Mouse (Mus musculus): ENCODE results near the gene Kcns1. TPM values are rescaled to one million over a fixed set of nuclear protein-coding genes. Genes with fewer than 3 reads are reported as not detected.

Gene Kcns1
- polyA plus RNA-seq, 1 experiment from 2014 or later, result 0.29 TPM

GRCm38 (mm10) chr2:164167752-164168570 lies 3.0 kb downstream of the Kcns1 start:
- ATAC-seq, result peak; percentile 32; the same call in 1 of the 2 replicates
- Histone ChIP-seq H3K27ac (no peak overlapping the region), H3K9me3 (no peaks in the 10 kb centered on the region), H3K27me3 (replicated peaks) (peaks cover 60% of the 10 kb centered on the region), H3K36me3 (no peaks in the 10 kb centered on the region), H3K4me2 (replicated peaks) (peak overlapping the region; percentile 61), H3K4me1 (replicated peaks) (peaks cover 17% of the 10 kb centered on the region), H3K9ac (no peak overlapping the region), H3K4me3 (replicated peaks) (peak overlapping the region; percentile 31)
- WGBS, result 12% methylated on average over 90 of the region's 90 CpGs

- 88% methylated on average over 5 of the region's 5 CpGs for WGBS
- Histone ChIP-seq H3K4me1 (replicated peaks) (peaks cover 10% of the 10 kb centered on the region), H3K4me2 (replicated peaks) (no peak overlapping the region), H3K27me3 (replicated peaks) (peaks cover 39% of the 10 kb centered on the region), H3K9ac (no peak overlapping the region), H3K27ac (no peak overlapping the region), H3K9me3 (no peaks in the 10 kb centered on the region), H3K4me3 (replicated peaks) (no peak overlapping the region), H3K36me3 (no peaks in the 10 kb centered on the region)
- no peak for ATAC-seq
These were observed 6.0 kb downstream of the Kcns1 start for GRCm38 (mm10) chr2:164164941-164165340.

- 74% methylated on average over 11 of the region's 11 CpGs for WGBS
- no peak overlapping the region for H3K4me2 ChIP-seq (replicated peaks)
- H3K9ac ChIP-seq, result no peak overlapping the region
- no peak overlapping the region for H3K27ac ChIP-seq
- no peaks in the 10 kb centered on the region for H3K36me3 ChIP-seq
- H3K4me1 ChIP-seq (replicated peaks), result no peaks in the 10 kb centered on the region
- no peaks in the 10 kb centered on the region for H3K9me3 ChIP-seq
- no peak for ATAC-seq
- H3K4me3 ChIP-seq (replicated peaks), result no peak overlapping the region
- peaks cover 5% of the 10 kb centered on the region for H3K27me3 ChIP-seq (replicated peaks)
These were observed 9.3 kb downstream of the Kcns1 start for GRCm38 (mm10) chr2:164161515-164162055.

GRCm38 (mm10) chr2:164158838-164159237 lies 12.1 kb downstream of the Kcns1 start:
- H3K4me1 ChIP-seq (replicated peaks), result no peaks in the 10 kb centered on the region
- H3K27ac ChIP-seq, result no peak overlapping the region
- H3K27me3 ChIP-seq (replicated peaks), result no peaks in the 10 kb centered on the region
- 74% methylated on average over 2 of the region's 2 CpGs for WGBS
- H3K9ac ChIP-seq, result no peak overlapping the region
- no peaks in the 10 kb centered on the region for H3K36me3 ChIP-seq
- H3K4me2 ChIP-seq (replicated peaks), result no peak overlapping the region
- H3K9me3 ChIP-seq, result no peaks in the 10 kb centered on the region
- ATAC-seq, result no peak
- no peak overlapping the region for H3K4me3 ChIP-seq (replicated peaks)

DNA sequence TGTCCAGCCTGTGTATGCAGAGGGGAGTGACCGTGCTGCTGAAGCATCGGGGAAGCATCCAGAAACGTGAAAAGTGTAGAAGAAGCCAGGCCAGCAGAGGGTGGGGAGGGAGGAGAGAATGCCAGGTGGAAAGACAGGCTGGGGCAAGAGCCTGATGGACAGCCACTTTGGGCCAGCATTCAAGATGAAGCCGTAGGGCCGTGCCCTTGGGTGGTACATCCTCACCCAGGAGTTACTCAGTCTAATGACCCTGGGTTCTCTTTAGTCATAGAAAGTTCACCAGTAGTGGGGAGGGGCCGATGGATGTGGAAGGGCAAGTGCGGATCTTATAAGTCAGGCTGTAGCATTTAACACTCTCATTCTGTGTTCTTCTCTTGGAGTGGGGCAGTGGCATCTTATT lies 14.8 kb downstream of the Kcns1 start:
- no peak overlapping the region for H3K4me2 ChIP-seq (replicated peaks)
- no peak overlapping the region for H3K4me3 ChIP-seq (replicated peaks)
- H3K9ac ChIP-seq, result no peak overlapping the region
- no peaks in the 10 kb centered on the region for H3K4me1 ChIP-seq (replicated peaks)
- H3K27ac ChIP-seq, result no peak overlapping the region
- peaks cover 14% of the 10 kb centered on the region; the same call in 1 of the 2 replicates for H3K36me3 ChIP-seq
- no peaks in the 10 kb centered on the region for H3K27me3 ChIP-seq (replicated peaks)
- no peak for ATAC-seq
- H3K9me3 ChIP-seq, result no peaks in the 10 kb centered on the region
- 86% methylated on average over 7 of the region's 7 CpGs for WGBS

DNA sequence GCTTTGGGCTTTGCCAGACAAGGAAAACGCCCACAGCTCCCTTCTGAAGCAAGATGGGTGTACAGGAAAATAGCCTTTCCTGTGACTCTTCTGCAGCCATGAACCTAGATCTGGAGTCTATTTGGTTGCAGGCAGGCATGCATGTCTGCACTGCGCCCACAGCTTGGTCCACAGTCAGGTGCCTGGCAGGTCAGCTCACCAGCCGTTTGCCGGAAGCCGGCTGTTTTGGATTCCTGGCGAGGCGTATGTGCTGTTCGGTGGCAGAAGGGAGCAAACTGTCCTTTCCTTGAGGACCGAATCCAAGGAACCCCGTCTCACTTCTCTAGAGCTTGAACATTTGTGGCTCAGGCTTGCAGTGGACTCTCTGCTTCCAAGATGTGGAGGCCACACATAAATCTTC lies 16.9 kb downstream of the Kcns1 start:
- Histone ChIP-seq H3K27ac (no peak overlapping the region), H3K4me3 (replicated peaks) (no peak overlapping the region), H3K36me3 (peaks cover 14% of the 10 kb centered on the region; the same call in 1 of the 2 replicates), H3K9me3 (no peaks in the 10 kb centered on the region), H3K27me3 (replicated peaks) (no peaks in the 10 kb centered on the region), H3K4me1 (replicated peaks) (peaks cover 2% of the 10 kb centered on the region; the same call in 1 of the 2 replicates), H3K9ac (no peak overlapping the region), H3K4me2 (replicated peaks) (no peak overlapping the region)
- ATAC-seq, result no peak
- WGBS, result 91% methylated on average over 10 of the region's 10 CpGs

DNA sequence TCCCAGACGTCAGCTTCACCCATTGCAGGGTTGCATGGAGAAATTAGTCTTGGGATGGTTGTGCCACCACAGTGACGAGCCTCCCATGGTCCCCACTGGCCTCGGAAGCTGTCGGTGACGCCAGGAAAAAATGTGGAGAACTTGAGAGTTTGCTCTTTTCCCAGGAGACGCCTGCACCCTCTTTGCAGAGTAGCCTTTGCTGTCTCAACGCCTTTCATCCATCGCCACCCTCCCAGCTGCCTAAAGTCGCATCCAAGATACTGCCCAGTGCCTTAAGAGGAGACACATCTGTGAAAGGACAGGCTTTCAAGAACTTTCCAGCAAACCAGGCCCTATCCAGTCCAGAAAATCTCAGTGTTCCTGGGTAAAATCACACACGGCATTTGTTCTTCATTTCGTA lies 18.6 kb downstream of the Kcns1 start:
- Histone ChIP-seq H3K9me3 (no peaks in the 10 kb centered on the region), H3K4me1 (replicated peaks) (peaks cover 2% of the 10 kb centered on the region; the same call in 1 of the 2 replicates), H3K4me3 (replicated peaks) (no peak overlapping the region), H3K36me3 (peaks cover 14% of the 10 kb centered on the region; the same call in 1 of the 2 replicates), H3K9ac (no peak overlapping the region), H3K27me3 (replicated peaks) (no peaks in the 10 kb centered on the region), H3K27ac (no peak overlapping the region), H3K4me2 (replicated peaks) (no peak overlapping the region)
- no peak for ATAC-seq
- WGBS, result 91% methylated on average over 11 of the region's 11 CpGs

DNA sequence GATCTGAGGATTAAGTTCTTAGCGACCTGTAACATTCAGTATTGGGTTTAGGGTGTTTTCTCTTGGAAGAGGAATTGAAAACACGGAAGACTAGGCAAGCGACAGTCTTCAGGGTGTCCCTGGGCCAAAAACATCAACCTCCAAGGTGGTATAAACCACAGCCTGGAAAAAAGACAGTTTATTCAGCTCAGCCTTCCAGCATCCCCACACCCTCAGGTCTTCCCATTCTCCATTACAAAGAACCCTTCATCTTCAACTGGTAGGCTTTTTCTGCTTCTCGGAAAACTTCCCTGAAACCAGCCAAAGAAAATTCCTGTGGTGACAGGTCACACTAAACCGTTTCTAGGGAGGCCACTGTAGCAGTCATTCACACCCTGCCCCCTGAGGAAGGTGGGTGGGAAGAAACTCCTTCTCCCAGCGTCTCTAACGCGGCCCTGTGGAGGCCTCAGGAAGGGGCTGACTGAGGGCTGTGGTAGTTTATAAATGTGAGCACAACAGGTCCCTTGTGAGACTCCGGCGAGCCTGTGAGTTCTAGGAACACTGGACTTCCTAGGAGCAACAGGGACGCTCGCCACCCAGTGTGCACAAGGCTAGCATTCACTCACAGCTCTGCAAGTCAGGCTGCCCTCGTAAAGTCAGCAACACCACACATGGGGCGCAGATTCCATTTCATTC lies 20.7 kb downstream of the Kcns1 start:
- no peak overlapping the region for H3K27ac ChIP-seq

GRCm38 (mm10) chr2:164146556-164146955 lies 24.4 kb downstream of the Kcns1 start:
- 95% methylated on average over 12 of the region's 12 CpGs for WGBS
- H3K4me3 ChIP-seq (replicated peaks), result no peak overlapping the region
- H3K9me3 ChIP-seq, result no peaks in the 10 kb centered on the region
- H3K9ac ChIP-seq, result no peak overlapping the region
- no peak overlapping the region for H3K27ac ChIP-seq
- no peak overlapping the region for H3K4me2 ChIP-seq (replicated peaks)
- no peak for ATAC-seq
- 0 out of 2 replicates have a peak, but pooled peaks cover under 1% of the 10 kb centered on the region for H3K36me3 ChIP-seq
- H3K27me3 ChIP-seq (replicated peaks), result no peaks in the 10 kb centered on the region
- peaks cover 2% of the 10 kb centered on the region; the same call in 1 of the 2 replicates for H3K4me1 ChIP-seq (replicated peaks)

More for the DNA sequence above, 20.7 kb downstream of the Kcns1 start:
- H3K4me2 ChIP-seq (replicated peaks), result no peak overlapping the region
- no peak overlapping the region for H3K4me3 ChIP-seq (replicated peaks)
- no peaks in the 10 kb centered on the region for H3K27me3 ChIP-seq (replicated peaks)
- H3K9ac ChIP-seq, result no peak overlapping the region
- H3K36me3 ChIP-seq, result peaks cover 14% of the 10 kb centered on the region; the same call in 1 of the 2 replicates
- H3K9me3 ChIP-seq, result no peaks in the 10 kb centered on the region
- 42% methylated on average over 14 of the region's 14 CpGs for WGBS
- H3K4me1 ChIP-seq (replicated peaks), result peaks cover 2% of the 10 kb centered on the region; the same call in 1 of the 2 replicates
- no peak for ATAC-seq

DNA sequence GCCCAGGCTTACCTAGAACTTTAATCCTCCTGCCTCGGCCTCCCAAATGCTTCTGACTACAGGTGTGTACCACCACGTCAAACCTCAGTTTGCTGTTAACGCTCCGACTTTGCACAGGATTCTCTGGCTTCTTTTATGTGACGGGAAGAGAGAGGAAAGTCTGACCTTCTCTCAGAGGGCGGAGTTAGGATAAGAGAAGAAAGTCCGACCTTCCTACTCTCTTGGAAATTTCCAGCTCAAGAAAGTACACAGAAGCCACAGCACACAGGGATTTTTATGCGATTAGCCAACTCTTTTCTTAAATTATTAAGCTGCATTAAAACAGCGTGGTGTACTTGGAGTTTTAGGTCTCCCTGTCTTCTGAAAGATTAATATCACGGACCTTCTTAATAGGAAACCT lies 26.4 kb downstream of the Kcns1 start:
- Histone ChIP-seq H3K4me3 (replicated peaks) (no peak overlapping the region), H3K27me3 (replicated peaks) (no peaks in the 10 kb centered on the region), H3K36me3 (no peaks in the 10 kb centered on the region), H3K4me2 (replicated peaks) (no peak overlapping the region), H3K9ac (no peak overlapping the region), H3K27ac (no peak overlapping the region), H3K9me3 (no peaks in the 10 kb centered on the region), H3K4me1 (replicated peaks) (no peaks in the 10 kb centered on the region; the same call in 1 of the 2 replicates)
- no peak; the same call in 1 of the 2 replicates for ATAC-seq
- WGBS, result 78% methylated on average over 10 of the region's 10 CpGs

DNA sequence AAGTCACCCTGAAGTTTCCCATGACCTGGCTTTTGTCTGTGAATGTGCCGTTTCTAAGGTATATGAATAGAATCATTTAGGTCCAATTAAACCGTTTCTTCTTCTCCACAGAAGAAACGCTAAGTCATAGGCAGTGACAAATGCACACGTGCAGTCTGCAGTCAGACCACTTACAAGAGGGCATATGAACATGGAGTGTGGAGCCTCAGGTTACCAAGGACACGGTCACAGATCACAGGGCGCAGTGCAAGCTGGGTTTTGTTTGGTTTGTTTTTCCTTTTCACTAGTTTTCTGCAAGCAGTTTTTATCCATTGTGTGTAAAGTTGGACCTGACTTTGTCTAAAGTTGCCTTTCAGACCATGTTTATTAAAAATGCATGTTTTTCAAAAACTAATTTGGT lies 26.9 kb downstream of the Kcns1 start:
- Histone ChIP-seq H3K27ac (no peak overlapping the region), H3K9me3 (no peaks in the 10 kb centered on the region), H3K27me3 (replicated peaks) (no peaks in the 10 kb centered on the region), H3K9ac (no peak overlapping the region), H3K36me3 (no peaks in the 10 kb centered on the region), H3K4me2 (replicated peaks) (no peak overlapping the region), H3K4me3 (replicated peaks) (no peak overlapping the region), H3K4me1 (replicated peaks) (no peaks in the 10 kb centered on the region; the same call in 1 of the 2 replicates)
- WGBS, result 78% methylated on average over 6 of the region's 6 CpGs
- ATAC-seq, result no peak

GRCm38 (mm10) chr2:164142021-164142420 lies 28.9 kb downstream of the Kcns1 start:
- no peak overlapping the region for H3K9ac ChIP-seq
- no peaks in the 10 kb centered on the region for H3K9me3 ChIP-seq
- H3K36me3 ChIP-seq, result no peaks in the 10 kb centered on the region
- H3K4me2 ChIP-seq (replicated peaks), result no peak overlapping the region
- ATAC-seq, result no peak
- peaks cover 10% of the 10 kb centered on the region for H3K4me1 ChIP-seq (replicated peaks)
- WGBS, result 66% methylated on average over 10 of the region's 10 CpGs
- H3K4me3 ChIP-seq (replicated peaks), result no peak overlapping the region
- H3K27ac ChIP-seq, result no peak overlapping the region
- H3K27me3 ChIP-seq (replicated peaks), result no peaks in the 10 kb centered on the region

Measured in intestine, embryonic 15.5 days (tissue).